8 mouse cellular contexts compared by ENCODE assay signal in the genomic region with DNA sequence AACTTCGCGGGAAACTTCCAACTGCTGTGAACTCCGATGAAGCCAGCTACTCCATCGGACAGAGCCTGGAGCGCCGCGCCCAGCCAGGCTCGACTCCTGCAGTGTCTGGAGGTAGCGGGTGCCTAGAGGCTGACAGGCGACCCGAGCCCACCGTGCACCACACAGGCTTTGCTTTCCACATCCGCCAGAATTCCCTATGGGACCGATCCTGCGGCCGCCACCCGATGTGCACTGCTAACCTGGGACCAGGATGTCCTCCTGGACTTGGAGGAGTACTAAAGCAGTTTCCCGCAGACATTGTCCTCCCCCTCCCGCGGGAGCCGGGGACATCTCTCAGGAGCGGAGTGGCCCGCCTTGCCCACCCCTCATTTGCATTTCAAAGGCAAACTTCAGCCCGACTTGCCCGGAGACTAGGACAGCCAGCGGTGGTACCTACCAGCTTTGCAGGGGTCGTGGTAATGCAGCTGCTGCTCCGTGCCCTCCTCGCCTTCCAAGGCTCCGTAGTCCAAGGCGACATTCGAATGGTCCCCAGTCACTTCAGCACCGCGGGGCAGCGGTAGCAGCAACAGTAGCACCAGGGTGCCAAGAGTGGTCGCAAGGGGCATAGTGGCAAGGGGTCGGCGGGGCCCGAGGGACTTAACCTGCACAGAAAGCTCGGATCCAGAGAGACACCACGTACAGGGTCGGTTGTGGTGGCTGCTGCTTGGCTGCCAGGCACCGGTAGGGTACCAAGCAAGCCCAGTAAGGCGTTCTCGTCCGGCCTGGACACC. TPM values are rescaled to one million over a fixed set of nuclear protein-coding genes. Genes with fewer than 3 reads are reported as not detected.
A peak's percentile ranks its signal among the peaks of the same experiment; 100 is the strongest.
DNase-seq lines count a peak whose midpoint lies in the region; ATAC-seq lines count a peak whose summit lies in the region.

No protein-coding gene starts in this region.

- H3K4me1 ChIP-seq in neural tube, embryonic 11.5 days (ENCODE audit: control insufficient read depth, insufficient read depth, low read length) = peaks cover 5% of the 10 kb centered on the region; the same call in 1 of the 2 replicates
- peaks cover 20% of the 10 kb centered on the region for H3K4me1 ChIP-seq in forebrain, embryonic 12.5 days
- peaks cover 18% of the 10 kb centered on the region for H3K4me1 ChIP-seq in limb, embryonic 10.5 days
- peaks cover 14% of the 10 kb centered on the region; the same call in 1 of the 2 replicates for H3K4me1 ChIP-seq in stomach, embryonic 15.5 days

- peak overlapping the region; percentile 93 for H3K4me2 ChIP-seq in neural tube, embryonic 11.5 days (ENCODE audit: low read depth)
- peak overlapping the region; percentile 94 for H3K4me2 ChIP-seq in forebrain, embryonic 12.5 days
- peak overlapping the region; percentile 67 for H3K4me2 ChIP-seq in stomach, embryonic 15.5 days

- under 1% methylated on average over 46 of the region's 46 CpGs for WGBS in neural tube, embryonic 11.5 days
- WGBS in forebrain, embryonic 12.5 days = under 1% methylated on average over 46 of the region's 46 CpGs
- under 1% methylated on average over 46 of the region's 46 CpGs for WGBS in limb, embryonic 10.5 days
- under 1% methylated on average over 46 of the region's 46 CpGs for WGBS in stomach, embryonic 15.5 days

- H3K9ac ChIP-seq in neural tube, embryonic 11.5 days (ENCODE audit: low read length) = peak overlapping the region; percentile 41; the same call in 1 of the 2 replicates
- H3K9ac ChIP-seq in forebrain, embryonic 12.5 days = peak overlapping the region; percentile 54
- no peak overlapping the region for H3K9ac ChIP-seq in stomach, embryonic 15.5 days

- no peaks in the 10 kb centered on the region for H3K36me3 ChIP-seq in neural tube, embryonic 11.5 days (ENCODE audit: control insufficient read depth, insufficient read depth, low read length)
- peaks cover 4% of the 10 kb centered on the region; the same call in 1 of the 2 replicates for H3K36me3 ChIP-seq in forebrain, embryonic 12.5 days (replicated peaks)
- H3K36me3 ChIP-seq in limb, embryonic 10.5 days = peaks cover 7% of the 10 kb centered on the region; the same call in 1 of the 2 replicates
- no peaks in the 10 kb centered on the region for H3K36me3 ChIP-seq in stomach, embryonic 15.5 days

- peak; percentile 53; the same call in 1 of the 2 replicates for ATAC-seq in neural tube, embryonic 11.5 days (ENCODE audit: insufficient read depth, low FRiP score, low TSS enrichment)
- ATAC-seq in forebrain, embryonic 12.5 days (ENCODE audit: low FRiP score) = peak; percentile 52
- ATAC-seq in stomach, embryonic 15.5 days (ENCODE audit: insufficient read depth, low FRiP score, low read depth) = no peak

- H3K27me3 ChIP-seq in neural tube, embryonic 11.5 days (ENCODE audit: control insufficient read depth, insufficient read depth, low read length) = peaks cover 11% of the 10 kb centered on the region
- H3K27me3 ChIP-seq in forebrain, embryonic 12.5 days = peaks cover 84% of the 10 kb centered on the region
- peaks cover 63% of the 10 kb centered on the region for H3K27me3 ChIP-seq in limb, embryonic 10.5 days (ENCODE audit: low read depth, poor library complexity, severe bottlenecking)
- H3K27me3 ChIP-seq in stomach, embryonic 15.5 days (replicated peaks) = peaks cover 31% of the 10 kb centered on the region

- DNase-seq in neural tube, embryonic 11.5 days (ENCODE audit: low spot score) = peak; percentile 39
- no peak for DNase-seq in neural tube, embryonic 10.5 days (ENCODE audit: extremely low spot score, low spot score)
- DNase-seq in limb, embryonic 10.5 days (ENCODE audit: low spot score) = peak; percentile 56
- DNase-seq in frontal cortex, postnatal 25 days (ENCODE audit: low spot score in 2 of 2) = no peak
- no peak for DNase-seq in urinary bladder, postnatal 14 days (ENCODE audit: low spot score)
- DNase-seq in frontal cortex, postnatal 36 days (ENCODE audit: low spot score in 2 of 2) = no peak

- H3K9me3 ChIP-seq in neural tube, embryonic 11.5 days (ENCODE audit: control insufficient read depth, low read length) = no peaks in the 10 kb centered on the region
- no peaks in the 10 kb centered on the region for H3K9me3 ChIP-seq in forebrain, embryonic 12.5 days
- no peaks in the 10 kb centered on the region for H3K9me3 ChIP-seq in limb, embryonic 10.5 days (replicated peaks)
- no peaks in the 10 kb centered on the region for H3K9me3 ChIP-seq in stomach, embryonic 15.5 days

- no peak overlapping the region for H3K27ac ChIP-seq in neural tube, embryonic 11.5 days (ENCODE audit: low read depth, low read length)
- H3K27ac ChIP-seq in forebrain, embryonic 12.5 days = no peak overlapping the region
- no peak overlapping the region for H3K27ac ChIP-seq in limb, embryonic 10.5 days
- H3K27ac ChIP-seq in stomach, embryonic 15.5 days = no peak overlapping the region

- peak overlapping the region; percentile 40 for H3K4me3 ChIP-seq in neural tube, embryonic 11.5 days (ENCODE audit: low read depth, low read length)
- H3K4me3 ChIP-seq in forebrain, embryonic 12.5 days (replicated peaks) = peak overlapping the region; percentile 48
- H3K4me3 ChIP-seq in limb, embryonic 10.5 days = peak overlapping the region; percentile 55
- H3K4me3 ChIP-seq in stomach, embryonic 15.5 days (replicated peaks) = peak overlapping the region; percentile 34

RNA-seq across cellular contexts. Expression of gene Tll2, which starts 0.4 kb away (rescaled TPM):
- 0.99 and 1.2 TPM in 2 replicates for polyA plus RNA-seq in neural tube, embryonic 11.5 days (2014; fragmentation: Nextera tagmentation; extraction: Ambion mirVana)
- polyA plus RNA-seq in forebrain, embryonic 12.5 days (2016; fragmentation: Nextera tagmentation; extraction: Ambion mirVana) = 0.83 and 0.86 TPM in 2 replicates
- 0.03 TPM in 1 of 2 replicates, not detected in the other for polyA plus RNA-seq in limb, embryonic 10.5 days (2016; fragmentation: Nextera tagmentation; extraction: Ambion mirVana)
- polyA plus RNA-seq in stomach, embryonic 15.5 days (2015; fragmentation: Nextera tagmentation; extraction: Ambion mirVana) = 0.08 and 0.14 TPM in 2 replicates

RNA-seq across cellular contexts. Expression of gene Tm9sf3, which starts 57.6 kb away (rescaled TPM):
- polyA plus RNA-seq in neural tube, embryonic 11.5 days (2014; fragmentation: Nextera tagmentation; extraction: Ambion mirVana) = 142 and 148 TPM in 2 replicates
- 107 and 119 TPM in 2 replicates for polyA plus RNA-seq in forebrain, embryonic 12.5 days (2016; fragmentation: Nextera tagmentation; extraction: Ambion mirVana)
- 88.8 and 112 TPM in 2 replicates for polyA plus RNA-seq in limb, embryonic 10.5 days (2016; fragmentation: Nextera tagmentation; extraction: Ambion mirVana)
- polyA plus RNA-seq in stomach, embryonic 15.5 days (2015; fragmentation: Nextera tagmentation; extraction: Ambion mirVana) = 155 and 179 TPM in 2 replicates

Comparison
In these comparisons a context has a peak if more than half of its experiments do, and no peak if none do; other contexts are left out.
1. DNase-seq: peak in neural tube, embryonic 11.5 days (single experiment) and limb, embryonic 10.5 days (single experiment); none in neural tube, embryonic 10.5 days (single experiment), frontal cortex, postnatal 25 days (0 of 2), urinary bladder, postnatal 14 days (single experiment) and frontal cortex, postnatal 36 days (0 of 2).
2. Peak in every context shown above with its lines, with median percentiles within 50 percentile points of each other: H3K4me2 ChIP-seq and H3K4me3 ChIP-seq.